In genomic region chr2:32179363-32179762, GRCm38 (mm10) we compare ENCODE assay signal across 17 mouse cellular contexts. TPM values are rescaled to one million over a fixed set of nuclear protein-coding genes. Genes with fewer than 3 reads are reported as not detected.
DNase-seq lines count a peak whose midpoint lies in the region; ATAC-seq and TF ChIP-seq lines count a peak whose summit lies in the region.
"Had no signal": no experiment of that assay in that cellular context is flagged by ENCODE, and none has a peak within 500 bp of the region (broad histone marks: within the 10 kb centered on the region; RNA-seq: fewer than 3 reads in every experiment).

No protein-coding gene starts in this region.

- H3ac ChIP-seq in myocyte (ENCODE audit: control insufficient read depth, insufficient read length) = no peak overlapping the region

- H3K4me3 ChIP-seq in heart, embryonic 13.5 days = no peak overlapping the region
- no peak overlapping the region for H3K4me3 ChIP-seq in kidney, adult 2 months (ENCODE audit: insufficient read depth, low read depth, low read length)
- peak overlapping the region; percentile 56 for H3K4me3 ChIP-seq in megakaryocyte, embryonic 14.5 days (replicated peaks)
- no peak overlapping the region for H3K4me3 ChIP-seq in myocyte
- H3K4me3 ChIP-seq: forebrain, embryonic 13.5 days; hindbrain, embryonic 15.5 days; left cerebral cortex, adult 2 months; limb, embryonic 12.5 days; liver, embryonic 15.5 days; midbrain, embryonic 13.5 days had no signal

- intact Hi-C loops in heart, postnatal 25 days (cut with DNase I) = no loop called here

- H3K27me3 ChIP-seq in heart, embryonic 13.5 days (replicated peaks) = no peaks in the 10 kb centered on the region
- H3K27me3 ChIP-seq in kidney, adult 2 months (replicated peaks; ENCODE audit: control insufficient read depth, insufficient read depth, low read length) = no peaks in the 10 kb centered on the region
- H3K27me3 ChIP-seq in megakaryocyte, embryonic 14.5 days (replicated peaks) = no peaks in the 10 kb centered on the region
- H3K27me3 ChIP-seq in myocyte (ENCODE audit: control insufficient read depth, insufficient read depth, insufficient read length) = no peaks in the 10 kb centered on the region
- H3K27me3 ChIP-seq: forebrain, embryonic 13.5 days; hindbrain, embryonic 15.5 days; limb, embryonic 12.5 days; liver, embryonic 15.5 days; midbrain, embryonic 13.5 days had no signal

- H3K27ac ChIP-seq in heart, embryonic 13.5 days (replicated peaks) = peak overlapping the region; percentile 69
- H3K27ac ChIP-seq in kidney, adult 2 months (ENCODE audit: insufficient read depth, low read depth, low read length) = peak overlapping the region; percentile 29
- H3K27ac ChIP-seq: forebrain, embryonic 13.5 days; hindbrain, embryonic 15.5 days; left cerebral cortex, adult 2 months; limb, embryonic 12.5 days; liver, embryonic 15.5 days; midbrain, embryonic 13.5 days had no signal

- WGBS in heart, embryonic 13.5 days = 24% methylated on average over 6 of the region's 6 CpGs
- WGBS in kidney, adult 2 months = 7% methylated on average over 6 of the region's 6 CpGs

- DNase-seq in heart, postnatal 25 days (ENCODE audit: low spot score) = no peak
- DNase-seq in kidney, adult 2 months = peak; percentile 64
- DNase-seq in kidney, postnatal 10 days = no peak
- DNase-seq: adrenal gland, adult 8-10 months; cerebellum, adult 11-12 months; cerebellum, postnatal 36 days; lung, postnatal 4 days had no signal

- H3K79me2 ChIP-seq in myocyte (ENCODE audit: control insufficient read depth, insufficient read depth) = peaks cover 97% of the 10 kb centered on the region

- H3K4me1 ChIP-seq in heart, embryonic 13.5 days = peaks cover 100% of the 10 kb centered on the region
- H3K4me1 ChIP-seq in kidney, adult 2 months (ENCODE audit: control insufficient read depth, insufficient read depth, low read length) = peaks cover 64% of the 10 kb centered on the region
- H3K4me1 ChIP-seq in megakaryocyte, embryonic 14.5 days = peaks cover 100% of the 10 kb centered on the region

- peak overlapping the region; percentile 34 for H3K9ac ChIP-seq in heart, embryonic 13.5 days
- H3K9ac ChIP-seq: forebrain, embryonic 13.5 days; hindbrain, embryonic 15.5 days; limb, embryonic 12.5 days; liver, embryonic 15.5 days; midbrain, embryonic 13.5 days had no signal

- H3K4me2 ChIP-seq in heart, embryonic 13.5 days = peak overlapping the region; percentile 35
- H3K4me2 ChIP-seq in myocyte (ENCODE audit: low read depth) = peak overlapping the region; percentile 56
- H3K4me2 ChIP-seq: forebrain, embryonic 13.5 days; hindbrain, embryonic 15.5 days; limb, embryonic 12.5 days; liver, embryonic 15.5 days; midbrain, embryonic 13.5 days had no signal

- no peak for TF ChIP-seq POLR2A in kidney, adult 2 months (IDR thresholded peaks at IDR 0.05; ENCODE audit: low read depth, low read length)
- no peak for TF ChIP-seq POLR2A in myocyte (IDR thresholded peaks at IDR 0.05; ENCODE audit: insufficient read length, low read depth)

- no peak for ATAC-seq in heart, embryonic 13.5 days (ENCODE audit: extremely low read depth, insufficient number of reproducible peaks, low FRiP score, low TSS enrichment)
- no peak for ATAC-seq in megakaryocyte, adult 5-6 weeks (ENCODE audit: poor library complexity, severe bottlenecking)
- ATAC-seq: forebrain, embryonic 13.5 days; midbrain, embryonic 13.5 days had no signal

- TF ChIP-seq CTCF in kidney, adult 2 months (conservative IDR thresholded peaks at IDR 0.05; ENCODE audit: insufficient read depth, insufficient read length, low read depth, low read length) = no peak

- no peaks in the 10 kb centered on the region for H3K9me3 ChIP-seq in heart, embryonic 13.5 days
- no peaks in the 10 kb centered on the region for H3K9me3 ChIP-seq in megakaryocyte, embryonic 14.5 days
- H3K9me3 ChIP-seq: forebrain, embryonic 13.5 days; hindbrain, embryonic 15.5 days; limb, embryonic 12.5 days; liver, embryonic 15.5 days; midbrain, embryonic 13.5 days had no signal

- H3K36me3 ChIP-seq in heart, embryonic 13.5 days = peaks cover 19% of the 10 kb centered on the region
- no peaks in the 10 kb centered on the region for H3K36me3 ChIP-seq in kidney, adult 2 months (ENCODE audit: control insufficient read depth, insufficient read depth, low read length)
- peaks cover 67% of the 10 kb centered on the region for H3K36me3 ChIP-seq in megakaryocyte, embryonic 14.5 days (replicated peaks; ENCODE audit: low read length)
- no peaks in the 10 kb centered on the region for H3K36me3 ChIP-seq in myocyte (ENCODE audit: control insufficient read depth, insufficient read depth)

TF ChIP-seq in myocyte, 11 proteins besides CTCF, POLR2A, EP300 and RAD21:
- TF ChIP-seq MYOD1 (IDR thresholded peaks at IDR 0.05; ENCODE audit: control insufficient read depth in 1 of 3, insufficient read length in 2 of 3, low read depth in 2 of 3) (peak in 2 of 3 experiments; percentile 50 to 58), MYOG (IDR thresholded peaks at IDR 0.05; ENCODE audit: control insufficient read depth in 1 of 3, insufficient read depth in 1 of 3, insufficient read length in 2 of 3, low read depth in 2 of 3) (peak; percentile 30 to 78 (median 40)), TCF12 (IDR thresholded peaks at IDR 0.05; ENCODE audit: insufficient read depth, poor library complexity, severe bottlenecking) (peak; percentile 43), SRF (IDR thresholded peaks at IDR 0.05; ENCODE audit: control insufficient read depth, insufficient read length, low read depth) (peak; percentile 82), TCF3 (IDR thresholded peaks at IDR 0.05; ENCODE audit: insufficient read length, low read depth) (no peak)

RNA-seq across cellular contexts. Expression of gene Prrc2b, which starts 28.5 kb away (rescaled TPM):
- 24.5 and 25.1 TPM in 2 replicates for polyA plus RNA-seq in heart, embryonic 13.5 days (2015; fragmentation: Nextera tagmentation; extraction: Ambion mirVana)
- 10 to 100 TPM; 79.0 to 89.8 TPM for total RNA-seq in heart, postnatal 25 days (2021)
- polyA plus RNA-seq in kidney, adult 2 months (2012; rRNA removed) = 42.5 and 43.5 TPM in 2 replicates
- polyA plus RNA-seq in megakaryocyte, embryonic 14.5 days (2012; ENCODE audit: insufficient read depth, low replicate concordance) = 20.7 and 115 TPM in 2 replicates
- total RNA-seq in megakaryocyte, adult 5-6 weeks (2015) = 26.9 and 27.2 TPM in 2 replicates
- 11.5 and 13.9 TPM in 2 replicates for total RNA-seq in megakaryocyte, adult 5-6 weeks (2017)
- polyA plus RNA-seq in myocyte (2012; fragmentation: generic; extraction: Trizol) = 76.2 TPM

RNA-seq across cellular contexts. Expression of gene Pomt1, which starts 57.0 kb away (rescaled TPM):
- 16.0 and 18.8 TPM in 2 replicates for polyA plus RNA-seq in heart, embryonic 13.5 days (2015; fragmentation: Nextera tagmentation; extraction: Ambion mirVana)
- 10 to 100 TPM; 13.5 to 14.9 TPM for total RNA-seq in heart, postnatal 25 days (2021)
- polyA plus RNA-seq in kidney, adult 2 months (2012; rRNA removed) = 30.2 and 37.2 TPM in 2 replicates
- 5.3 and 16.0 TPM in 2 replicates for polyA plus RNA-seq in megakaryocyte, embryonic 14.5 days (2012; ENCODE audit: insufficient read depth, low replicate concordance)
- total RNA-seq in megakaryocyte, adult 5-6 weeks (2015) = 7.7 and 8.4 TPM in 2 replicates
- 15.2 and 17.3 TPM in 2 replicates for total RNA-seq in megakaryocyte, adult 5-6 weeks (2017)
- polyA plus RNA-seq in myocyte (2012; fragmentation: generic; extraction: Trizol) = 14.7 TPM
